Mouse (Mus musculus) limb, embryonic 11.5 days (tissue): ENCODE results near the gene Lonp1. TPM values are rescaled to one million over a fixed set of nuclear protein-coding genes. Genes with fewer than 3 reads are reported as not detected.
"Not testable (repeated sequence)": the region's sequence is repeated elsewhere in the genome, so short reads cannot be mapped to it uniquely, and the experiment has no call there.

ENCODE experiments used
- ATAC-seq: fragments of 200-750 bp; cut with Nextera tagmentation; 2 replicates; pipeline ENCODE4 v1.8.0; 2017; ENCODE audit warnings: low read depth; ENCODE audit not compliant: insufficient number of reproducible peaks, low FRiP score, low TSS enrichment
- DNase-seq: peaks from one replicate; pipeline ENCODE4 v3.0.0-alpha.2; 2015; ENCODE audit warnings: low spot score
- H3K27ac ChIP-seq: fragments of 300-500 bp; sonication (generic); replicated peaks from 2 replicates; pipeline ENCODE4 v1.5.1; 2014; ENCODE audit warnings: low read depth, mild to moderate bottlenecking, low read length
- H3K27me3 ChIP-seq: fragments of 300-500 bp; sonication (generic); 2 replicates; pipeline ENCODE4 v1.6.1; 2014; ENCODE audit warnings: mild to moderate bottlenecking, low read length, mixed read lengths; ENCODE audit not compliant: control insufficient read depth, insufficient read depth
- H3K36me3 ChIP-seq: fragments of 300-500 bp; sonication (generic); 2 replicates; pipeline ENCODE4 v1.6.1; 2014; ENCODE audit warnings: mild to moderate bottlenecking, low read length, moderate library complexity, mixed read lengths; ENCODE audit not compliant: control insufficient read depth, insufficient read depth
- H3K4me1 ChIP-seq: fragments of 300-500 bp; sonication (generic); 2 replicates; pipeline ENCODE4 v1.6.1; 2014; ENCODE audit warnings: low read length, mixed read lengths; ENCODE audit not compliant: control insufficient read depth, insufficient read depth
- H3K4me2 ChIP-seq: fragments of 300-500 bp; sonication (generic); 2 replicates; pipeline ENCODE4 v1.6.1; 2014; ENCODE audit warnings: low read depth, mild to moderate bottlenecking, moderate library complexity; ENCODE audit not compliant: severe bottlenecking
- H3K4me3 ChIP-seq: fragments of 300-500 bp; sonication (generic); 2 replicates; pipeline ENCODE4 v1.5.1; 2014; ENCODE audit warnings: low read depth, low read length
- H3K9ac ChIP-seq: fragments of 300-500 bp; sonication (generic); 2 replicates; pipeline ENCODE4 v1.6.1; 2014; ENCODE audit warnings: mild to moderate bottlenecking, low read length
- H3K9me3 ChIP-seq: fragments of 300-500 bp; sonication (generic); 2 replicates; pipeline ENCODE4 v1.6.1; 2016; ENCODE audit warnings: low read length; ENCODE audit not compliant: control insufficient read depth
- WGBS: fragments of 180-500 bp; shearing (Covaris S2); extraction: QIAGEN DNeasy Blood & Tissue Kit; methylation state at CpG from one replicate; pipeline ENCODE4 v1.1.7; 2014; 5-methylcytosine and 5-hydroxymethylcytosine counted together
- polyA plus RNA-seq: library from polyadenylated mRNA; unstranded; fragments of >200 nt; fragmentation: Nextera tagmentation; extraction: Ambion mirVana; gene quantifications from 2 replicates; pipeline ENCODE4 v1.2.1, GENCODE M21; 2014

The Lonp1 gene
- polyA plus RNA-seq, 1 experiment from 2014 or later: 61.9 TPM

- H3K4me2 ChIP-seq: peak overlapping the region; percentile 84; the same call in 1 of the 2 replicates
- H3K4me3 ChIP-seq: no peak overlapping the region; the same call in 1 of the 2 replicates
- H3K36me3 ChIP-seq: peaks cover 36% of the 10 kb centered on the region
- H3K9ac ChIP-seq: no peak overlapping the region
- DNase-seq (no peak), ATAC-seq (no peak)
- WGBS: 89% methylated on average over 11 of the region's 11 CpGs
- no peaks in the 10 kb centered on the region for H3K27me3 ChIP-seq
- H3K27ac ChIP-seq: no peak overlapping the region
- H3K4me1 ChIP-seq: peaks cover 8% of the 10 kb centered on the region
- no peaks in the 10 kb centered on the region for H3K9me3 ChIP-seq
Observed at GRCm38 (mm10) chr17:56615136-56615784, 11.4 kb downstream of the Lonp1 start.

- peak overlapping the region; percentile 84 for H3K9ac ChIP-seq
- no peak for ATAC-seq
- no peaks in the 10 kb centered on the region for H3K27me3 ChIP-seq
- no peaks in the 10 kb centered on the region for H3K9me3 ChIP-seq
- peaks cover 33% of the 10 kb centered on the region for H3K36me3 ChIP-seq
- H3K4me3 ChIP-seq: peak overlapping the region; percentile 67
- peak; percentile 31 for DNase-seq
- no peak overlapping the region for H3K27ac ChIP-seq
- WGBS: 26% methylated on average over 14 of the region's 14 CpGs
- peaks cover 8% of the 10 kb centered on the region for H3K4me1 ChIP-seq
- peak overlapping the region; percentile 84 for H3K4me2 ChIP-seq
Observed at GRCm38 (mm10) chr17:56614391-56615135, 12.1 kb downstream of the Lonp1 start.

GRCm38 (mm10) chr17:56613893-56614292 lies 12.8 kb downstream of the Lonp1 start:
- H3K36me3 ChIP-seq: peaks cover 29% of the 10 kb centered on the region
- ATAC-seq: not testable (repeated sequence)
- WGBS: under 1% methylated on average over 25 of the region's 26 CpGs

GRCm38 (mm10) chr17:56613236-56613844 lies 13.3 kb downstream of the Lonp1 start, which contains the start of gene Rpl36:
Gene Rpl36 (plus strand): TSS chr17:56613416.
- no peaks in the 10 kb centered on the region for H3K27me3 ChIP-seq
- peak within 1 kb of the TSS; percentile 84 for H3K4me2 ChIP-seq
- H3K27ac ChIP-seq: peak within 1 kb of the TSS; percentile 85
- peak within 1 kb of the TSS; percentile 67 for H3K4me3 ChIP-seq
- under 1% methylated on average over 52 of the region's 52 CpGs for WGBS
- ATAC-seq: peak; percentile 45; the same call in 1 of the 2 replicates
- no peaks in the 10 kb centered on the region for H3K9me3 ChIP-seq
- peaks cover 12% of the 10 kb centered on the region for H3K4me1 ChIP-seq
- H3K9ac ChIP-seq: peak within 1 kb of the TSS; percentile 84
- DNase-seq: peak; percentile 99
- peaks cover 27% of the 10 kb centered on the region for H3K36me3 ChIP-seq

More at GRCm38 (mm10) chr17:56613893-56614292, 12.8 kb downstream of the Lonp1 start:
- peak overlapping the region; percentile 84 for H3K4me2 ChIP-seq
- peak overlapping the region; percentile 67 for H3K4me3 ChIP-seq
- H3K4me1 ChIP-seq, H3K27me3 ChIP-seq, H3K9me3 ChIP-seq: not testable (repeated sequence)
- peak overlapping the region; percentile 85 for H3K27ac ChIP-seq
- peak overlapping the region; percentile 84 for H3K9ac ChIP-seq
- peak; percentile 46 for DNase-seq

- not testable (repeated sequence) for H3K4me3 ChIP-seq, DNase-seq, H3K9me3 ChIP-seq, H3K4me2 ChIP-seq, ATAC-seq, H3K27ac ChIP-seq, H3K9ac ChIP-seq, H3K27me3 ChIP-seq
- peaks cover 19% of the 10 kb centered on the region for H3K36me3 ChIP-seq
- H3K4me1 ChIP-seq: peaks cover 12% of the 10 kb centered on the region
- WGBS: 80% methylated on average over 10 of the region's 10 CpGs
Observed at GRCm38 (mm10) chr17:56612565-56612939, 14.1 kb downstream of the Lonp1 start.

GRCm38 (mm10) chr17:56611861-56612564 lies 14.7 kb downstream of the Lonp1 start:
- Histone ChIP-seq H3K4me2 (no peak overlapping the region), H3K4me3 (peak overlapping the region; percentile 10; the same call in 1 of the 2 replicates), H3K27me3 (no peaks in the 10 kb centered on the region), H3K27ac (no peak overlapping the region), H3K9me3 (no peaks in the 10 kb centered on the region), H3K36me3 (peaks cover 18% of the 10 kb centered on the region), H3K4me1 (peaks cover 12% of the 10 kb centered on the region), H3K9ac (no peak overlapping the region)
- ATAC-seq (no peak), DNase-seq (peak; percentile 48)
- WGBS: 16% methylated on average over 14 of the region's 14 CpGs

GRCm38 (mm10) chr17:56611323-56611722 lies 15.4 kb downstream of the Lonp1 start:
- Histone ChIP-seq H3K36me3 (peaks cover 23% of the 10 kb centered on the region), H3K27me3 (no peaks in the 10 kb centered on the region), H3K4me2 (no peak overlapping the region), H3K9me3 (no peaks in the 10 kb centered on the region), H3K4me1 (peaks cover 12% of the 10 kb centered on the region), H3K27ac (no peak overlapping the region), H3K4me3 (no peak overlapping the region), H3K9ac (no peak overlapping the region)
- DNase-seq (no peak), ATAC-seq (no peak)
- WGBS: 69% methylated on average over 2 of the region's 2 CpGs
